Mouse (Mus musculus) liver, postnatal 0 days (tissue): ENCODE measurements around the gene Gpr146.

Experiments used
- CTCF ChIP-seq: sonication (generic); IDR thresholded peaks from 2 replicates; pipeline ENCODE4 v1.5.1; 2016; ENCODE audit warnings: antibody characterized with exemption, low read depth
- EP300 ChIP-seq: IDR thresholded peaks from 2 replicates; pipeline ENCODE4 v1.6.1; 2016; ENCODE audit warnings: antibody characterized with exemption, low read depth, mild to moderate bottlenecking

DNA sequence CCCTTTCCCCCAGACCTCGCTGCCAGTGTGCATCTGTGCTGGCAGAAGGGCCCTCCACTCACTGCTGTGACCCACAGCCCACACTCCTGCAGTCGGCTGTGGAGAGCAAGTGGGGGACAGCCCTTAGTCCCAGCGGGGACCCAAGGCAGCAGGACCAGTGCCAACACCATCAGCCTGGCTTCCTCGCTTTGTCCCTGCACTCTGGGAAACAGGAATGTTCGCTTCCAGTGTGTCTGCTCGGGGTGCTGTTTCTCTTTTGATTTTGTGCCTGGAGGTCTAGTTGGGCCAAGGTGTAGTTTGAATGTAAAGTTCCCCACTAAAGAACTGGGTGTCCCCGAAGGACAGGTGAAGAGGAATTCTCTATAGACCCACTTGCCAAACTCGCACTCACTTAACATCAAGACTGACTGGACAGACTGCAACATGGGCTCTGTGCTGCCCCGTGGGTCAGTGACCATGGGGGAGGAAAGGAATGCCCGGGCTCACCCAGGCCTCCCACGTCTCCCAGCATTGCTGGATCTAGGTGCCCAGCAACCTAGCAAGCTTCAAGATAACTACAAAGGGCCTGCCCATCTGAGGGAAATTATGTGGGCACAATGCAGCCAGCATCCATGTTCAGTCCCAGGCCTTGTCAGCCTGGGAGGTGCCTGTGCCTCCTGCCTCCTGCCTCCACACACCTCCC is 14.0 kb downstream of the Gpr146 start:
- TF ChIP-seq CTCF, result no peak
- TF ChIP-seq EP300, result no peak
